Mouse (Mus musculus) liver, postnatal 0 days (tissue): ENCODE results near the gene Ntrk2.

ENCODE experiments used
- CTCF ChIP-seq: sonication (generic); IDR thresholded peaks from 2 replicates; pipeline ENCODE4 v1.5.1; 2016; ENCODE audit warnings: antibody characterized with exemption, low read depth
- EP300 ChIP-seq: IDR thresholded peaks from 2 replicates; pipeline ENCODE4 v1.6.1; 2016; ENCODE audit warnings: antibody characterized with exemption, low read depth, mild to moderate bottlenecking

GRCm38 (mm10) chr13:58971449-58971903 lies 165.1 kb downstream of the Ntrk2 start:
- TF ChIP-seq EP300 (no peak), CTCF (no peak)
